10 mouse cellular contexts compared by ENCODE assay signal in genomic region chr9:72374074-72374473, GRCm38 (mm10).
DNase-seq lines count a peak whose midpoint lies in the region; ATAC-seq and TF ChIP-seq lines count a peak whose summit lies in the region.
"Had no signal": no experiment of that assay in that cellular context is flagged by ENCODE, and none has a peak within 500 bp of the region (broad histone marks: within the 10 kb centered on the region; RNA-seq: fewer than 3 reads in every experiment).

No protein-coding gene starts in this region.

- no peak overlapping the region for H3K4me3 ChIP-seq in liver, embryonic 11.5 days (ENCODE audit: low read depth, low read length)
- no peak overlapping the region for H3K4me3 ChIP-seq in olfactory bulb, adult 2 months (ENCODE audit: insufficient read depth, low read depth, low read length)
- H3K4me3 ChIP-seq: liver, embryonic 15.5 days had no signal

- no peak for TF ChIP-seq CTCF in olfactory bulb, adult 2 months (IDR thresholded peaks at IDR 0.05; ENCODE audit: insufficient read depth, low read depth, low read length)

- H3K36me3 ChIP-seq in liver, embryonic 11.5 days (ENCODE audit: control insufficient read depth, insufficient read depth, low read length), result no peaks in the 10 kb centered on the region
- H3K36me3 ChIP-seq: liver, embryonic 15.5 days had no signal

- 88% methylated on average over 3 of the region's 3 CpGs for WGBS in liver, embryonic 11.5 days
- 77% methylated on average over 3 of the region's 3 CpGs for WGBS in olfactory bulb, adult 2 months

- H3K9me3 ChIP-seq in liver, embryonic 11.5 days (ENCODE audit: control insufficient read depth, low read length), result peaks cover 2% of the 10 kb centered on the region; the same call in 1 of the 2 replicates
- H3K9me3 ChIP-seq: liver, embryonic 15.5 days had no signal

- H3K4me2 ChIP-seq in liver, embryonic 11.5 days, result no peak overlapping the region
- H3K4me2 ChIP-seq: liver, embryonic 15.5 days had no signal

- H3K4me1 ChIP-seq in liver, embryonic 11.5 days (replicated peaks; ENCODE audit: control insufficient read depth, insufficient read depth, low read length), result no peaks in the 10 kb centered on the region
- H3K4me1 ChIP-seq in olfactory bulb, adult 2 months (ENCODE audit: control insufficient read depth, insufficient read depth, low read length), result peaks cover 3% of the 10 kb centered on the region; the same call in 1 of the 2 replicates
- H3K4me1 ChIP-seq: liver, embryonic 15.5 days had no signal

- peak; percentile 41 for DNase-seq in CD4-positive, CD25-positive, alpha-beta regulatory T cell, adult 2 months (ENCODE audit: low read depth, low spot score)
- DNase-seq in liver, result peak; percentile 61
- no peak for DNase-seq in liver, embryonic 11.5 days (ENCODE audit: low spot score)
- peak; percentile 25 for DNase-seq in NIH3T3 (ENCODE audit: low read depth)
- DNase-seq in urinary bladder, postnatal 36 days (ENCODE audit: low spot score in 2 of 2), result no peak
- DNase-seq in frontal cortex, postnatal 36 days (ENCODE audit: low spot score in 2 of 2), result no peak
- DNase-seq: heart, postnatal 14 days had no signal

- no peak for ATAC-seq in CD4-positive, CD25-positive, alpha-beta regulatory T cell, adult 4 months
- ATAC-seq in liver, embryonic 11.5 days (replicated peaks; ENCODE audit: low FRiP score), result no peak

- TF ChIP-seq POLR2A in olfactory bulb, adult 2 months (IDR thresholded peaks at IDR 0.05; ENCODE audit: insufficient read depth, low read depth, low read length), result no peak

- no peak overlapping the region for H3K9ac ChIP-seq in liver, embryonic 11.5 days (ENCODE audit: low read depth, low read length)
- H3K9ac ChIP-seq: liver, embryonic 15.5 days had no signal

- no peaks in the 10 kb centered on the region for H3K27me3 ChIP-seq in liver, embryonic 11.5 days (replicated peaks; ENCODE audit: control insufficient read depth, insufficient read depth, low read length)
- H3K27me3 ChIP-seq: liver, embryonic 15.5 days had no signal

- no peak overlapping the region for H3K27ac ChIP-seq in liver, embryonic 11.5 days (ENCODE audit: low read depth, low read length)
- H3K27ac ChIP-seq in olfactory bulb, adult 2 months (ENCODE audit: insufficient read depth, low read depth, low read length), result peak overlapping the region; percentile 82; the same call in 1 of the 2 replicates
- H3K27ac ChIP-seq: liver, embryonic 15.5 days had no signal

Comparison
In these comparisons a context has a peak if more than half of its experiments do, and no peak if none do; other contexts are left out.
1. DNase-seq: peak in CD4-positive, CD25-positive, alpha-beta regulatory T cell, adult 2 months (single experiment), liver (single experiment) and NIH3T3 (single experiment); none in liver, embryonic 11.5 days (single experiment), urinary bladder, postnatal 36 days (0 of 2) and frontal cortex, postnatal 36 days (0 of 2).